Mouse (Mus musculus) right cerebral cortex, postnatal 4 days (tissue): Measurements from ENCODE around the gene Phf23.

Experiments
- DNase-seq: peaks from one replicate; pipeline ENCODE4 v3.0.0-alpha.2; 2022

Gene Phf23

DNA sequence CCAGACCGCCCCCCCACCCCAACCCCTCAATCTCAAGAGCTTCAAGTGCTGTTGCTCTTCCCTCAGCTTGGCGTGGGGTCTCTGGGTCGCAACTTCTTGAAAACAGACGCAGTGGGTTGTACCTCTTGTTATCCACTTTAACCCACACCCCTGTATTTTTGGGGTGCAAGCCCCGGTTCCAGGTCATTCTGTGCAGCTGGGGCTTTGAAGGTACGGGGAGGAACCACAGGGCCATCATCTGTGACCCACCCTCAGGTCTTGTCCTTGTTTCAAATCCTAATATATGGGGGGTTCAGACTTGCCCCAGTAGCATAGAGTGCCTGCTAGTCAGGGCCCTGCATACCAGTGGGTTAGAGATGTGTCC is 28.6 kb downstream of the Phf23 start:
- DNase-seq: no peak

DNA sequence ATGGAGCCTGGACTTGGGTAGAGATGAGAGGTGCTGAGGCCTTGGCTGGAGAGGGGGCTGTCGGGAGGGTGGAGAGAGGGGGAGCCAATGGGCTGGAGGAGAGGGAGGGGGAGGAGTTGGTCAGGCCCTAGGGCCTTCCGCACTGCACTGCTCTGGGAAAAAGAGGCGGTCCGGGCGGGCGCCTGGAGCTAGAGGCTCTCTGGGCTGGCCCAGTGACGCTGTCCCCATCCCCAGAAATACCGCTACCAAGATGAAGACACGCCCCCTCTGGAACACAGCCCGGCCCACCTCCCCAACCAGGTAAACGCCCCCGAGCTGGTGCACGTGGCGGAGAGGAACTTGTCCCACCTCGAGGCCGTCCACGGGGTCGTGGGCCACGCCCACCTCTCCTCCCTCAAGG is 31.1 kb downstream of the Phf23 start:
- DNase-seq: peak; percentile 50

DNA sequence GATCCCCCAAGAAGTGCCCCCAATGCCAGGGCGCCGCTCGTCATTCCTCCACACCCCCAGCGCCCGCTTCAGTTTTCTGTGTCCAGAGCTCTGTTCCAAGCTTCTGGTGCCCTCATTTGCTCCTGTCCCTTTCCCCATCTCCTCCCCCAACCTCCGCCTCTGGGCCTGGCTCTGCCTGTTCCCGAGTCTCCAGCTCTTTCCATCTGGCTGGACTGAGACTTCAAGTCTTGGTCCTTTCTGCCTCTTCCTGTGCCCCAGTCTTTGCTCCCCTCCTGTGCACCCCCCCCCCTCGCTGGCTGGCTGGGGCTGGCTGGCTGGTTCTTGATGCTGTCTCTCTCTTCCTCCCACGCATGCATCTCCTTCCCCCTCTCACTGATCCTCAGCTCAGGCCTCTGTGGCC is 31.8 kb downstream of the Phf23 start:
- peak; percentile 42 for DNase-seq

DNA sequence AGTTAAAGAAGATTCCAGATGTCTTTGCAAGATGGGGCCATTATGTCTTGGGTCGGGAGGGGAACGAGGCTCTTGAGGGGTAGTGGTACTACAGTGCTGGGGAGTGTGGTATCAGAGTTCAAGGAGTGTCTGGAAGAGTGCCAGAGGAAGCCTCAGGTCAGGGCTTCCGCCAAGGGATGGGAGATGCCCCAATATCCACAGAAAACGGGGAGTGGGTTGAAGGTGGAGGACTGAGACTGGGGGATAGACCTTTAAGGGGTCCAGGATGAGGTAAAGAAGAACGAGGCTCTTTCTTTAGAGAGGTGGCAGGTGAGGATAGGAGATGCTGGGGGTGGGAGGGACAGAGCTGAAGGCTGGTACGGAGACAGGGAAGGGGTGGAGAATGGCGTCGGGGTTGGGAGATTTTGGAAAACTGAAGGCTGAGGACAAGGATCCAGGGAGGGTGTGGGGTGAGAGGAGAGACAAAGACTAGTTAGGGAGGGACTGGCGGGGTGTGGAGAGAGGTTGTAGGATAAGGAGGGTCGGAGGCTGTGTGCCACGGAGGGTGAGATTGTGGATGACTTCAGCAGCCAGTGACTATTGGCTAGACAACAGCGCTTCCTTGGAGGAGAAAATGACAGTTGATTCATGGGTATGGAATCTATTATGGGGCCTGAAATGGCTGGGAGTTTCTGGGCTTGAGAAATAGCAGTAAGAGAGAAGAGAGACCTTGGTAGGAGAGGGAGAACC is 33.0 kb downstream of the Phf23 start:
- no peak for DNase-seq

DNA sequence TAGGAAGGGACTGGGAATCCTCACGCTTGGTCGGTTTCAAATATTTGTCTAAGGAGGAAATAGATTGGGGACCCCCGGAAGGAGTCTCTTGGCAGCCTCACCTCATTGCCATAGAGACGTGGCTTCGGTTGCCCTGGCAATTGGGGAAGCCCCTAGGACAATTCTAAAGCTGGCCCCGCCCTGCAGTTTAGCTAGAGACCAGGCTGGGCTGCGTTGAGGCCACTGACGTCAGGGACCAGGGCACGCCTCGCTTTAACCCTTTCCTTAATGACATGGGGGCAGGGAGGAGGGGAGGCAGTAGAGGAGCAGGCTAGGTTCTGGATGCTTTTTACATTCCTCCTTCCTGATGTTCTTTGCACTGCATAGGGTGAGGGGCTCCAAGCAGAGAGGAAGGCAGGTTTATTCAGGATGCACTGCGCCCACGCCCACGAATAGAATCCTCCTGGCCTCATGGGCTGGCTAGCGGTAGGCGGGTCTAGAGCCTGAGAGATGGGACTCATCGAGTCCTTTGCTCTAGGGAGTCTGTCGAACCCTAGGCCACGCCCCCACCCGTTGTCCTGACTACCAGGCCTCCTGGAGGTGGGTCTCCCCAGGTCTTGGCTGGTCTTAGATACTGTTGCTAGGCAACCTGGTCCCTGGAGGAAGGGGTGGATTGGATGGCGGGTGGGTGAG is 33.7 kb downstream of the Phf23 start:
- DNase-seq: peak; percentile 92

DNA sequence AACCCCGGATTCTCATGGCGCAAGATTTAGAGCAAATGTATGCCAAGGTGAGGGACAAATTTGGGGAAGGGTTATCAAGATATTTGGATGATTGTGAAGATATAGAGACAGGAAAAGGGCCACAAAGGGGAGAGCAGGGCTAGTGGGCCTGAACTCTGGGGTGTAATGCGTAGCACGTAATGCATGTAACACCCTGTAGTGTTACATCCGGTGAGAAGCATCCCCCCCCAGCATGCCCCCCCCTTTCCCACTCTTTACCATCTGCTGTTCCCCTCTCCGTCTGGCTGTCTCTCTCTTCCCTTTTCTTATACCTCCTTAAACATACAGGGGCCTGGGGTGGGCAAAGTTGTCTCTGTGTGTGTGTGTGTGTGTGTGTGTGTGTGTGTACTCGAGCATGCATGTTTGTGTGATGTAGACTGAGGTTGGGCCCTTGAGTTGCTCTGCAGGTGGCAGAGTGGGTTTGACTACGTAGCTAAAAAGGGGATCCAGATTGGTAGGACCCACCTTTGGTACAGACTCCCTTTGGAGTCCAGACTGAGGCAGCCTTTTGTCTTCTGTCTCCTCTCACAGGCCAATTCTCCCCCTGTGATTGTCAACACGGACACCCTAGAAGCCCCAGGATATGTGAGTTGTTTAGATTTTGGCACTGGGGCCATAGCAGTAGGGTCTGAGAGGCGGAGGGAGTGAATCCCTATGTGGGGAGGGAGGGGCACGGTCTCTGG is 34.4 kb downstream of the Phf23 start:
- no peak for DNase-seq

DNA sequence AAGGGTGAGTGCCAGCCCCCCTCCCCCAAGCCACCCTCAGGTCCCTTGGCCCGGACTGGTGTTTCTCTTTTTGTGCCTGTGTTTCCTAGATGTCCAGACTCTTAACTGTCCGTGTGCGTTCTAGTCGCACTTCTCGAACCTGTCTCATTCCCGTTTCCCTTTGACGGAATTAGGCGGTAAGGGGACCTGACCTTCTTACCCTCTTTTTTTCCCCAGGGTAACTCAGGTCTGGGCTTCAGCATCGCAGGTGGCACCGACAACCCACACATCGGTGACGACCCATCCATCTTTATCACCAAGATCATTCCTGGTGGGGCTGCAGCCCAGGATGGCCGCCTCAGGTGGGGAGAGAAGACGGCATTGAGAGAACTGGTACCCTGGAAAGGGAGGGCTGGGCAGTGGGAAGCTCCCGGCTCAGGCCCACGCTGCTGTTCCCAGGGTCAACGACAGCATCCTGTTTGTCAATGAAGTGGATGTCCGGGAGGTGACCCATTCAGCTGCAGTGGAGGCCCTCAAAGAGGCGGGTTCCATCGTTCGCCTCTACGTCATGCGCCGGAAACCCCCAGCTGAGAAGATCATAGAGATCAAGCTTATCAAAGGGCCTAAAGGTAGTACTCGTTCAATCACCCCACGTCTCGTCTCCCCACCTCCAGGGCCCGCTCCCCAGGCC is 35.2 kb downstream of the Phf23 start:
- DNase-seq: no peak

DNA sequence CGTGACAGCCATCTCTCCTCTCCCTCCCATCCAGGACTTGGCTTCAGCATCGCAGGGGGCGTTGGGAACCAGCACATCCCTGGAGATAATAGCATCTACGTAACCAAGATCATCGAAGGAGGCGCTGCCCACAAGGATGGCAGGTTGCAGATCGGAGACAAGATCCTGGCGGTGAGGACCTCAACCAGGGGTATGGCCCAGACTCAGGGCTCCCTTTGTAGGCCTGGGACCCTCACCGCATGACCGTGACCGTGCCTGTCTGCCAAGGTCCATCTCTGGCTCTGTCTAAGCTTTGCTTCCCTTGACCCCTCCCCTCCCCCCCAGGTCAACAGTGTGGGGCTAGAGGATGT is 35.7 kb downstream of the Phf23 start:
- DNase-seq: no peak

DNA sequence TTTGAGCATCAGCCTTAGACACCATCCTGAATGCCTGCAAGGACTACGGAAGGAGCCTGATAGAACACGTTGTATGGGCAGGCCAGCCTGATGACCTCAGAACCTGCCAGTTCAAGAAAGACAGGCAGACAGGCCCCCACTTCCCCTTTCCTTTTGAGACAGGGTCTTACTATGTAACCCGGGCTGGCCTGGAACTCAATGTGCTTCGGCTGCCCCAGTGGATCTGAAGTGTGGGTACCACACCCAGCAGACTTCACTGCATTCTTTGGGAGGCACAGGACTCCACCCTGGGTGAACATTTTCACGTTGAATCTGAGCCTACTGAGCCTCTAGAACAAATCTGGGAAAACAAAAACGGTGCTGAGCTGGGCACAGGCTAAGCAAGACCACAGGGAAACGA is 42.6 kb downstream of the Phf23 start:
- no peak for DNase-seq

DNA sequence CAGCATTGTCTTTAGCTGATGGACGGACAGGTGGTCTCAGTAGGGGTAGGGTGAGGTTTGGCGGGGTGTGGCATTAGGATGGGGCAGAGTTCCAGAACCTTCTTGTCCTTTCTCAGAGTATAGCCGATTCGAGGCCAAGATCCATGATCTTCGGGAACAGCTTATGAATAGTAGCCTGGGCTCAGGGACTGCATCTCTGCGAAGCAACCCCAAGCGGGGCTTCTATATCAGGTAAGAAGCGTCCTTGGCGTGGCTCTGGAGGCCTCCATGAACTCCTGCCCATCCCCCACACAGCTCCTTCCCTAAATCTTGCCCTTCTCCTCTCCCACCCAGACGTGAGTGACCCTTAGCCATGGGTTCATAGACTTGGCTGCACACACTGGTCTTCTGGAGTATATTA is 44.1 kb downstream of the Phf23 start:
- no peak for DNase-seq

DNA sequence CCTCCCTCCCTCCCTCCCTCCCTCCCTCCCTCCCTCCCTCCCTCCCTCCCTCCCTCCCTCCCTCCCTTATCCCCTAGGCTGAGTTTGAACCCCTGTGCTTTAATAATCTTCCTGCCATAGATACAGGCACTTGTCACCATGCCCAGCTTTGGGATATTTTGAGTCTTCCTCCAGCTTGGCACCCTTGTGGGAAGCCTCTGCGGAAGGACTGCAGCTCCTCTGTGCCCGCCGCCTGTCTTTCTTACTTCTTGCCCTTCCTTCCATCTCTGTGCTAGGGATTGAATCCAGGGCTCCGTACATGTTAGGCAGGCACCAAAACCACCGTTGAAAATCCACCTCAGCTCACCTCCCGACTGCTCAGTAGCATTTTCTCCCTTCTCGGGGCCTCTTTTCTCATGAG is 44.6 kb downstream of the Phf23 start:
- no peak for DNase-seq

DNA sequence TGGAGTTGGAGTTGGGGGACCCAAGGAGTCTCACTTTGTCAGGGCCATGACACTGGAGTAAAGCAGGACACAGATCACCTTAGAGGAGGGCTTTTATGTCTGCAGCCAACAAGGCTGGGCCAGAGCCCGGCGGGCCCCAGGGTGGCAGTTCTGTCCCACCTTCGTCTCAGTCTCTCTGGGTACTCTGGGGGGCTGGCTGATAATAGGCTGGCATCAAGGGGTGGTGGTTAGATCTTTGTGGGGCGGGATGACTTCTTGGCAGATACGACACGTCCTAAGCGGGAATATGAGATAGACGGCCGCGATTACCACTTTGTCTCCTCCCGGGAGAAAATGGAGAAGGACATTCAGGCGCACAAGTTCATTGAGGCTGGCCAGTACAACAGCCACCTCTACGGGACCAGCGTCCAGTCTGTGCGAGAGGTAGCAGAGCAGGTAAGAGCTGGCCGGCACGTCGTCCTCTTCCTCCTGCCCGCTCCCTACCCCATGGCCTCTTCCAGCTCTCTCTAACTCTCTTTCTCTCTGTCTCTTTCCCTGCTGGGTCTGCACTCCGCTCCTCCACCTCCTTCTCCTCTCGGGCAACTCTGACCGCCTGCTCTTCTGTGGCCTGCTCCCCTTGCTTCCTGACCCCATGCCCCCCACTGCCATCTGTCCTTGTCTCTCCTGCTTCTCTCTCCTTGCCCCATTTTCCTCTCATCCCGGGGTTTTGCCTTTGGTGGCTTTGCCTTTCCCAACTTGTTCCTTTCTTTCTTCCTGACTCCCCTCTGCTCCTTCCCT is 46.9 kb downstream of the Phf23 start:
- DNase-seq: no peak

DNA sequence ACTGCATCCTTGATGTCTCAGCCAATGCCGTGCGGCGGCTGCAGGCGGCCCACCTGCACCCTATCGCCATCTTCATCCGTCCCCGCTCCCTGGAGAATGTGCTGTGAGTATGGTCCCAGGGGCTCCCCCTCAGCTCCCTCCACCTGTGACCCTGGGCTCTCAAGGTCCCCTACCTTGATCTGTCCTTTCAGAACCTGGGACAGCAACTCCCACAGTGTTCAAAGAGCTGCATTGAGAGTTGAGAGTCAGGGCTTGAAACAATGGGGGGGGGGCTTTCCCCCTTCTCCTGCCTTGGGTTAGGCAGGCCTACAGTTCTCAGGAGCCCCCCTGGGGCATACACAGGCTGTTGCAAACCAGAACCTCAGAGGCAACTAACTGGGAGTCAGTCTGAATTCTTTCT is 48.1 kb downstream of the Phf23 start:
- DNase-seq: no peak

DNA sequence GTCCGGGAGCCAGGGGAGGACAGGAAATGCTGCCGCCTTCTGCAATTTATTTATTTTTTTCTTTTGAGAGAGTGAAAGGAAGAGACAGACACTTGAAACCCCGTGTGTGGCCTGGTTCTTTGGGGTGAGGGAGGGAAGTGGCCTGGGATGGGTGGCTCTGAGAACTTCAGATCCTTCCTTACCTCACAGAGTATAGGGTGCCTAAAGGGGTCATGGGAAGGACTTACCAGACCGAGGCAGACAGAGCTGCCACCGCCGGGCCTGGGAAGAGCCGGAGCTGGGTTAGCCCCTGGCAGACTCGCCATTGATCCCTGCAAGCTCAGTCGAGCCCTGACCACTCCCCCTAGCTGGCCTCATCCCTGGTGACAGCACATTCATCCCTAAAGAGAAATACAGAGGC is 49.9 kb downstream of the Phf23 start:
- DNase-seq: no peak

DNA sequence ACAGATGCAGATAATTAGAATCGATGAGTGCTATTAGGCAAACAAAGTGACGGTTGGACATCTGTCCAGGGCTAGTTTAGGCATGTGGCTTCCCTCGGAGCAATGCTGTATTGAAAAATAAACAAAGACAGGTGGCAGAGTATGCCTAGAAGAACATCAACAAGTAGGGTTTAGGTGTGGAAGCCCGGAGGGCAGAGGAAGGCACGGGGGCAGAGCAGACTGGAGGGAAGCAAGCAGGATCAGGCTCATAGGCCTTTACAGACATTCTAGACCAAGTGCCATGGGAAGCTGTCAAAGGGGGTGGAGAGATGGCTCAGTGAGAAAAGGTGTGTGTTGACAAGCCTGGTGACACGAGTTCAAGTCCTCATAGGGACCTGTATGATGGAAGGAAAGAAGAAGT is 53.8 kb downstream of the Phf23 start:
- DNase-seq: no peak
